Mouse (Mus musculus) heart, embryonic 11.5 days (tissue): ENCODE data around the gene Cpm. TPM values are rescaled to one million over a fixed set of nuclear protein-coding genes. Genes with fewer than 3 reads are reported as not detected.
"Not testable (repeated sequence)": the region's sequence is repeated elsewhere in the genome, so short reads cannot be mapped to it uniquely, and the experiment has no call there.

Experiments used
- ATAC-seq: fragments of 200-750 bp; cut with Nextera tagmentation; replicated peaks from 2 replicates; pipeline ENCODE4 v1.8.0; 2017; ENCODE audit warnings: moderate library complexity; ENCODE audit not compliant: insufficient number of reproducible peaks, low FRiP score, low TSS enrichment
- H3K27ac ChIP-seq: fragments of 300-500 bp; sonication (generic); 2 replicates; pipeline ENCODE4 v1.5.1; 2014; ENCODE audit warnings: mild to moderate bottlenecking, low read depth, low read length
- H3K27me3 ChIP-seq: fragments of 300-500 bp; sonication (generic); 2 replicates; pipeline ENCODE4 v1.6.1; 2014; ENCODE audit warnings: mild to moderate bottlenecking, low read length, mixed read lengths; ENCODE audit not compliant: control insufficient read depth, insufficient read depth
- H3K36me3 ChIP-seq: fragments of 300-500 bp; sonication (generic); 2 replicates; pipeline ENCODE4 v1.6.1; 2014; ENCODE audit warnings: mild to moderate bottlenecking, low read length, moderate library complexity, mixed read lengths; ENCODE audit not compliant: control insufficient read depth, insufficient read depth
- H3K4me1 ChIP-seq: fragments of 300-500 bp; sonication (generic); 2 replicates; pipeline ENCODE4 v1.6.1; 2014; ENCODE audit warnings: low read length; ENCODE audit not compliant: control insufficient read depth, insufficient read depth
- H3K4me2 ChIP-seq: fragments of 300-500 bp; sonication (generic); 2 replicates; pipeline ENCODE4 v1.6.1; 2014; ENCODE audit warnings: mild to moderate bottlenecking, moderate library complexity
- H3K4me3 ChIP-seq: fragments of 300-500 bp; sonication (generic); 2 replicates; pipeline ENCODE4 v1.5.1; 2014; ENCODE audit warnings: low read depth, low read length
- H3K9ac ChIP-seq: fragments of 300-500 bp; sonication (generic); 2 replicates; pipeline ENCODE4 v1.6.1; 2014; ENCODE audit warnings: mild to moderate bottlenecking, low read depth, low read length, moderate library complexity
- H3K9me3 ChIP-seq: fragments of 300-500 bp; sonication (generic); replicated peaks from 2 replicates; pipeline ENCODE4 v1.6.1; 2016; ENCODE audit warnings: low read length; ENCODE audit not compliant: control insufficient read depth
- WGBS: fragments of 180-500 bp; shearing (Covaris S2); extraction: QIAGEN DNeasy Blood & Tissue Kit; methylation state at CpG from one replicate; pipeline ENCODE4 v1.1.7; 2014; ENCODE audit not compliant: insufficient replicate concordance; 5-methylcytosine and 5-hydroxymethylcytosine counted together
- polyA plus RNA-seq: library from polyadenylated mRNA; unstranded; fragments of >200 nt; fragmentation: Nextera tagmentation; extraction: Ambion mirVana; gene quantifications from 2 replicates; pipeline ENCODE4 v1.2.1, GENCODE M21; 2014

Gene Cpm
- polyA plus RNA-seq, 1 experiment from 2014 or later, result 4.1 TPM

GRCm38 (mm10) chr10:117731244-117732101, 102.2 kb downstream of the Cpm start:
- no peaks in the 10 kb centered on the region for H3K27me3 ChIP-seq
- 44% methylated on average over 14 of the region's 15 CpGs for WGBS
- no peak overlapping the region for H3K4me3 ChIP-seq
- H3K4me2 ChIP-seq, result no peak overlapping the region
- no peak for ATAC-seq
- no peaks in the 10 kb centered on the region for H3K36me3 ChIP-seq
- no peaks in the 10 kb centered on the region for H3K9me3 ChIP-seq
- no peak overlapping the region for H3K27ac ChIP-seq
- H3K9ac ChIP-seq, result no peak overlapping the region
- peaks cover 8% of the 10 kb centered on the region for H3K4me1 ChIP-seq

GRCm38 (mm10) chr10:117732184-117732583, 102.9 kb downstream of the Cpm start:
- peaks cover 4% of the 10 kb centered on the region; the same call in 1 of the 2 replicates for H3K36me3 ChIP-seq
- H3K9me3 ChIP-seq, result no peaks in the 10 kb centered on the region
- ATAC-seq, result no peak
- H3K4me1 ChIP-seq, result peaks cover 8% of the 10 kb centered on the region
- H3K4me3 ChIP-seq, result no peak overlapping the region
- no peaks in the 10 kb centered on the region for H3K27me3 ChIP-seq
- H3K9ac ChIP-seq, result no peak overlapping the region
- 51% methylated on average over 5 of the region's 5 CpGs for WGBS
- no peak overlapping the region for H3K27ac ChIP-seq
- H3K4me2 ChIP-seq, result no peak overlapping the region

GRCm38 (mm10) chr10:117732962-117733592, 103.8 kb downstream of the Cpm start:
- H3K27me3 ChIP-seq, result no peaks in the 10 kb centered on the region
- H3K4me1 ChIP-seq, result peaks cover 8% of the 10 kb centered on the region
- H3K27ac ChIP-seq, result no peak overlapping the region
- 52% methylated on average over 14 of the region's 14 CpGs for WGBS
- H3K9me3 ChIP-seq, result no peaks in the 10 kb centered on the region
- H3K4me2 ChIP-seq, result no peak overlapping the region
- no peak overlapping the region for H3K4me3 ChIP-seq
- peak; percentile 23; the same call in 1 of the 2 replicates for ATAC-seq
- H3K36me3 ChIP-seq, result peaks cover 4% of the 10 kb centered on the region; the same call in 1 of the 2 replicates
- peak overlapping the region; percentile 39; the same call in 1 of the 2 replicates for H3K9ac ChIP-seq

GRCm38 (mm10) chr10:117733626-117734025, 104.3 kb downstream of the Cpm start:
- H3K36me3 ChIP-seq, H3K4me3 ChIP-seq, H3K27me3 ChIP-seq, H3K27ac ChIP-seq, H3K9me3 ChIP-seq, ATAC-seq, H3K4me2 ChIP-seq, H3K9ac ChIP-seq, H3K4me1 ChIP-seq: not testable (repeated sequence)
- WGBS, result 30% methylated on average over 8 of the region's 8 CpGs

GRCm38 (mm10) chr10:117734104-117734852, 105.0 kb downstream of the Cpm start:
- not testable (repeated sequence) for H3K27me3 ChIP-seq, ATAC-seq, H3K4me2 ChIP-seq, H3K9ac ChIP-seq, H3K36me3 ChIP-seq, H3K9me3 ChIP-seq, H3K4me3 ChIP-seq, H3K4me1 ChIP-seq, H3K27ac ChIP-seq
- WGBS, result 54% methylated on average over 9 of the region's 10 CpGs

GRCm38 (mm10) chr10:117735396-117735795, 106.1 kb downstream of the Cpm start:
- H3K36me3 ChIP-seq, result peaks cover 11% of the 10 kb centered on the region
- H3K4me3 ChIP-seq, H3K9me3 ChIP-seq, H3K9ac ChIP-seq, H3K27ac ChIP-seq, H3K4me2 ChIP-seq, ATAC-seq, H3K4me1 ChIP-seq, H3K27me3 ChIP-seq: not testable (repeated sequence)
- 80% methylated on average over 11 of the region's 12 CpGs for WGBS

- H3K27ac ChIP-seq, result no peak overlapping the region
- no peak for ATAC-seq
- WGBS, result 87% methylated on average over 5 of the region's 5 CpGs
- H3K4me3 ChIP-seq, result no peak overlapping the region
- H3K36me3 ChIP-seq, result peaks cover 11% of the 10 kb centered on the region
- no peak overlapping the region for H3K9ac ChIP-seq
- H3K4me1 ChIP-seq, result peaks cover 12% of the 10 kb centered on the region
- no peaks in the 10 kb centered on the region for H3K9me3 ChIP-seq
- no peaks in the 10 kb centered on the region for H3K27me3 ChIP-seq
- no peak overlapping the region for H3K4me2 ChIP-seq
These were observed 107.3 kb downstream of the Cpm start for GRCm38 (mm10) chr10:117736573-117736972.
